Mouse (Mus musculus) heart, adult 9 months (tissue): ENCODE measurements around the gene Ankrd22.

Experiments
- DNase-seq, 2 experiments: peaks; one replicate each; pipeline ENCODE4 v3.0.0; 2022; ENCODE audit warnings: low spot score in 2 of 2

Gene Ankrd22

DNA sequence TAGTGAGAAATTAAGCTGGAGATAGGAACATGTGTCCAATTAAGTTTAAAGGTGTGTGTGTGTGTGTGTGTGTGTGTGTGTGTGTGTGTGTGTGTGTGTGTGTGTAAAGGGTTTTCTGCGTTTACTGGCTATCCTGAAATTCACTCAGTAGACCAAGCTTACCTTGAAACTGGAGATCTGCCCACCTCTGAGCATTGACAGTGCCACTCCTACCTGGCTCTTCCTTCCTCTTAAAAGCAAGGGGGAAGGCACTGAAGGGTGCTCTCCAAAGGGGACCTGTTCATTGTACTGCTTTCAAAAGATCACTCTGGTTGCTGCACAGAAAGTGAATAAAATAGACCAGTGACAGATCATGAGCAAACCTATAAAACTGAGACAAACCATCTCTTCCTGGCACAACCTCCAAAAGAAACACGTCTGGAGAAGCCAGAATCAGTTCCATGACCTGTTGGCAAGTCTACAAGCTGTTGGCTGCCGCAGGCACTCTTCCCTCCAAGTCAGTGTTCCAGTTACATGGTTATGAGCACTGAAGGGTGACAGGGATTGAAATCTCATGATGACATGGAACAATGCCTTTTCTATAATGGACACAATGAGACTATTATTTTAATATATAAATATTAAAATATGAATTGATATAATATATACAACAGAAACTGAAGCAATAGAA is 76.7 kb downstream of the Ankrd22 start:
- no peak for DNase-seq

GRCm38 (mm10) chr19:34078130-34078529 is 87.7 kb downstream of the Ankrd22 start:
- no peak for DNase-seq

- no peak for DNase-seq
Observed at GRCm38 (mm10) chr19:34074239-34074638, 91.6 kb downstream of the Ankrd22 start.
